Mouse (Mus musculus) MEL-GATA-1-ER (cell line): Measurements from ENCODE around the gene Rnf152.

Experiments used
- DNase-seq: peaks from one replicate; pipeline ENCODE4 v3.0.0-alpha.2; 2012; ENCODE audit warnings: low read depth; ENCODE audit errors: extremely low read depth

Rnf152 gene

DNA sequence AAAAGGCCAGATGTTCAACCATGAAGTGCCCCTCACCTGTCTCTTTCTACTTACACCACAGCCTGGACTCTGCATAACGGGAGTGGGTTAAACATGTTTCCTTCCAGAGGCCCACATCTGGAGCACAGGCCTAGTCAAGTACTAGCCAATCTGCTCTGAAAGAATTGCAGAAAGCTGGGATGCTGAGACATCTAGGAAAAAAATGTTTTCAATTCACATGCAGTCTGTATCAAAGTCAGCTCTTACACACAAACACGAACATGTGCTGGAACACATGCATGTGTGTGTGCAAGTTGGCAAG lies 44.0 kb downstream of the Rnf152 start:
- no peak for DNase-seq

DNA sequence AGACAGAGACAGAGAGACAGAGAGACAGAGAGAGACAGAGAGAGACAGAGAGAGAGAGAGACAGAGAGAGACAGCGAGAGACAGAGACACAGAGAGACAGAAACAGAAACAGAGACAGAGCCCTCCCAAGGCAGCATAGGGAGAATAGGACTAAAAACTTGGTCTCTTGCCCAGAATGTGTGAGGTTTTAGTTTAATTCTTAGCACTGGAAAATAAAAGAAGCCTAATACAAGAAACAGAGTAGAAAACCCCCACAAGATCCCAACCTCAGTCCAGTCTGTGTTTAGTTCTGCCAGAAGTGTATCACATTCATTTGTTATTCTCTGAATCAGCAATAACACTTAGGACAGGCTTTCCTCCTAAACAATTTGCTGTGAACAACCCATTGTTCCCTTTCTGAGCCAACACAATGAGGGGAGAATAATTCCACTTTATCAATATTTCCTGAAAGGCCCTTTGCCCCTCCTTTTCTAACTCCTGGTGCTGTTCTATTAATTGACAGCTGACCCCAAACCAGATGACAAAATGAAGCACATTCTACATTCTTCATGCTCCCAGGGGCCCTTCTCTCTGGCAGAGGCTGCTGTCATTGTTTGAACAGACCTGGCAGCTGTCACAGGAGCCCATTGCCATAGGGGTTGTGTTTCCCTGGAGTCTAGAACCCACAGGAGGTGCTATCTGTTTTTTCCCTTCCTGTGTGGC lies 44.5 kb downstream of the Rnf152 start:
- DNase-seq = no peak

DNA sequence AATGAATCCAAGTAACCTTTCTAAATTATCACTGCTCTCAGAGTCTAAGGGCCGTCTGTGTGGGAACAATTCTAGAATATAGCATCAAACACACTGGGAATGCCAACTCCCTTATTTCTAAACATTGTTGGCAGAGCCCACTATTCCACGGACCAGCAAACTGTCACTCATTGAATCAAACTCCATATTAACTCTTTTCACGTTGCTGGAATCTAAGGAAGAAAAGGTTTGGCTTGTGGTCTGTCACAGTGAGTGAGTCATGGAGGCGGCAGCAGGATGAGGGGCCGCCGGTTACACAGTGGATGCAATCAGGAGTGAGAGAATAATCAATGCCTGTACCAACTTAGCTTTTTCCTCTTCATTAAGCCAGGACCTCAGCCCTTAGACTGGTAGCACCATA lies 54.3 kb downstream of the Rnf152 start:
- no peak for DNase-seq

DNA sequence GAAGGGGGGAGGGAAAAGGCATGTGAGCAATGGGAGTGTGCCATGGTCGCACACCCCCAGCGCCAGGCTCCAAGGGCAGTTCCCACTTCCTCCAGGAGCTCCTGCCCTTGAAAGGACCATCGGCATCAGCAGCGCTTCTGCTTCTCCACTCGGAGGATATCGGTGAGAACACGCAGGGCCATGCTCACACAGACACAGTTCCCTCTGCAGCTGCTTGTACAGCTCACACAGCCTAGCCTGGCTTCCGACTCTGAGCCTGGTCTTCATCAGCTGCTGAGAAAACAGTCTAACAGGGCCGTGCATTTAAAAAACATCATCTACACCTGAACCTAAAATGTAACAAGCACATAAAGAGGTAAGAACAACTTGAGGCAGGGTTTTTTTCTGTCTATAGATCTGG lies 54.7 kb downstream of the Rnf152 start:
- no peak for DNase-seq

DNA sequence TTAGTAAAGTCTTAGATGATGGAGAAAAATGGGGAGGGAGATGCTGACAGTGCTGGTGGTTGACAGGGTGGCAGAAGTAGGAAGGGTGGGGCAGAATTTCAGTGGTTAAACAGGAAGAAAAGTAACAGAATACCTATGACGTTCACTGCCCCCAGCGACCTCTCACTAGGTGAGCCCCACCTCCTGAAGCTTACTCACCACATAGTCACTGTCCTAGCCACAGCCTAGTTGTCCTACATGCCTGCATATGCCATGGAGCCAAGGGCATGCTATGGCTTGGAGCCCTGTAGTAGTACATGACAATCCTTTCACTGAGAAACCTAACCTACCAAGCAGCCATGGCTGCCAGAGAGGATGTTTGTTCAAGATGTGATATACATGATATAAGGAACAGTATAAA lies 64.7 kb downstream of the Rnf152 start:
- DNase-seq = no peak

DNA sequence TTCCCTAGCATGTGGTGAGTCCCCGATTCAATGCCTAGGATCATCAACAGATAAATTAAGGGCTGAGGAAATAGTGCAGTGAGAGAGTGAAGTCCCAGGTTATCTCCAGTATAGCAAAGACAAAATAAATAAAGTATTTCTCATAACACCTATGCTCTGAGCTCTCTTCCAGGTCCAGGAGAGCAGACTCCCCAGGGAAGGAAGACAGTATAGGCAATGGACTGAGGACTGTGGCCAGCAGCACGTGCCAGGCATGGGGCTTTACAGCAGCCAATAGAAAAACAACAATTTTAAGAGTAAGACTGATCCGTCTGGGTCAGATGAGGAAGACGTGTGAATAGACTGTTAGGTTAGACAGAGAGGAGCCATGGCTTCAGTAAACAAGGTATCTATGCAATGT lies 69.0 kb downstream of the Rnf152 start:
- no peak for DNase-seq

DNA sequence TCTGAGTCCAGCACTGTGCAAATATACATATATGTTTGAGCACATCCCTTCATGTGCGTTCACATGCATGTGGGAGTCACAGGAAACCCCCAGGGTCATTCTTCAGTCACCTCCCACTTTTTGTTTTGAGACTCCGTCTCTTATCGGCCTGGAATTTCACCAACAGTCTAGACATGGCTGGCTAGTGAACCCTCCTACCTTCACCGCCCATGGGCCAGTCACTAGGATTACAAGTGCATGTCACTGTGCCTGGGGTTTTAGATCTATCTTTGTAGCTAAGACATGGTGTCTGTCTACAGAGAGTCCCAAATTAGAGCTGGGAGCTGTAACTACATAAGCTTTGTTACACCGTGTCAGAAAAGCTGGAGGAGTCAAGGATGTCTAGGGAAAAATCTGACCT lies 69.6 kb downstream of the Rnf152 start:
- no peak for DNase-seq

DNA sequence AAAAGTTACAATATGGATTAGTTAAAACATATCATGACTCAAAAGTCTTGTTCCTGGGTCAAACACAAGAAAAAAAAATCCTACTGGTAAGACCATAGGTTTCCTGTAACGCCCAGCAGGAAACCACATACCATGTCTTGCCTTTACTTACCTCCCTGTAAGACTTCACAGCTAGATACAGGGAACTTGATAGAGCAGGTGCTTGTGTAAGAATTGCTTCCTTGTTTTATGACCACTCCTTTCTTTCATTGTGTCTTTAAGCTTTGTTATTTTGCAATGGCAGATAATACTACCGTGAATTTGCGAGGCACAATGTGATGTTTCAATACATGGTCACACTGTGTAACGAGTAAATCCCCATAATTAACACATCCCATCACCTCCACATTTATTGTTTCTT lies 71.5 kb downstream of the Rnf152 start:
- no peak for DNase-seq

DNA sequence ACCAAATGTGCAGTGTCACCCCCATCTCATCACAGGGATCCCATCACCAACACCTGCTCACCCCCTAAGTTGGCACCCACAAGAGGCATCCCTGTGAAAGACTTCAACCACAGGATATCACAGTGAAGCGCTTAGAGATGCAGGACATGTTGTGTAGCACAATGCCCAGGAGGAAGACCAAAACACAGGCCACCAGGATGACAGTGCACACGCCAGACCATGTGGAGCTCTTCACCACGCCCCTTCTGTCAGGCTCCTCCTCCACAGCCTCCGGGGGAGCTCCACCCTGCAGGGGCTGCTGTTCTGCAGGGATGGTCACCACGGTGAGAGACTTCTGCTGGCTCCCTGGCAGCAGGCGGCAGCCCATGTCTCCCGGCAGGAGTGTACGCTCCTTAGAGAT lies 72.4 kb downstream of the Rnf152 start:
- no peak for DNase-seq

DNA sequence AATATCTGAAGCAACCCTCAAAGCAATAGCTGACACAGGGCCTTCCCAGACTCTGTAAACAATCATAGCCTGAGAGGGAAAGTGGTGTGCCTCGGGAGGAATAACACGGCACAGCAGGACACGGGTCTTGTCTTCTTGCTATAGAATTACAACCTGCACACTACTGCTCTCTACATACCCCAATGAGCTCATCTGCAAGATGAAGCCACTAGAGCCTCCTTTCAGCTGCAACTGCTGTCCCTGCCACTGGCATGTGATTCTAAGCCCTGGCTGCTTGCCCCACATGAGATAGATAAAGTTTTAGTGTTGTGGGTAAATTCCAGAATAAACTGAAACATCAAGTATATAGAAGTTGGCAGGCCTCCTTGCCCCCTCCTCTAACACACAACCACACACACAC lies 75.2 kb downstream of the Rnf152 start:
- DNase-seq = no peak

DNA sequence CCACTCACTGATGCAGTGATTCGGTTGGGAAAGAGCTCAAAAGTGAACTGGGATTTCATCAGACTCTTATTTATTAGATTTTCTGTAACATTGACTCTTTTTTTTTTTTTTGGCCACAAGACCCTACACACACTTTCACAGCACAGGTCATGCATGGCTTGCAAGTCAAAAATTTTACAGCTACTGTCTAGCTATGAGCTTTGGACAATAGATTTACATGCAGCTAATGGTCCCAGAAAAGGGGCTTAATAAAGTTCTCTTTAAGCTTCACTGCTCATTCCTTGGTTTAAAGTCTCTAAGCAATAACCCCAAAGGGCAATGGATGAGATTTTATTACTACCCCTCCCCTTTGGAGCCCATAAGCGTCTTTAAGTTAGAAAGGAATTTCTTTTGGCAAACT lies 76.3 kb downstream of the Rnf152 start:
- DNase-seq = no peak

DNA sequence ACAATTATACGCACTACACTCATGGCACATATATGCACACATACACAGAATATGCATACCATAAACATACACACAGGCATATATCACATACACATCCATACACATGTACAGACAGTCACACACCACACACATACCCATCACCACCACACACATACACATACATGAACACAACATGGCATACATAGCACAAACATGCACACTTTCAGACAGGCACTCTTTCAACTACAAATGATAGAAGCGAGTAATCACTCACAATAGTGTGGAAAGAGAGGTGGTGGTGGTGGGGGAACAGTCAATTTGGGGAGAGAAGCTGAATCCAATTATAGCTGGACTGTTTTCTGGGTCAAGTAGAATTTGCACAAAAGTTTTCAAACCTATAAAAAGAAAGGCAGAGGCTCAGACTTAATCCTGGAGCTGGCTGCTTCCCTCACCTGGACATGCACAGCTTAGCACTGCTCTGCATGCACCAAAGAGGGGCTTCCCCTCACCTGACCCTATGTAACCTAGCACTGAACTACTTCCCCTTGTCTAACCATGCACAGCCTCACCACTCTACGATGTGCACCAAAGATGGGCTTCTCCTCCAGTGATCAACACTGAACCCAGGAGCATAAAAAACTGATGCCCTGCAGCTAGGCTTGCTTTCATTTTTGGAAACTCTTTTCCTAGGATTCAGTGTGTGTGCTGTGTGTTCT lies 81.9 kb downstream of the Rnf152 start:
- no peak for DNase-seq

DNA sequence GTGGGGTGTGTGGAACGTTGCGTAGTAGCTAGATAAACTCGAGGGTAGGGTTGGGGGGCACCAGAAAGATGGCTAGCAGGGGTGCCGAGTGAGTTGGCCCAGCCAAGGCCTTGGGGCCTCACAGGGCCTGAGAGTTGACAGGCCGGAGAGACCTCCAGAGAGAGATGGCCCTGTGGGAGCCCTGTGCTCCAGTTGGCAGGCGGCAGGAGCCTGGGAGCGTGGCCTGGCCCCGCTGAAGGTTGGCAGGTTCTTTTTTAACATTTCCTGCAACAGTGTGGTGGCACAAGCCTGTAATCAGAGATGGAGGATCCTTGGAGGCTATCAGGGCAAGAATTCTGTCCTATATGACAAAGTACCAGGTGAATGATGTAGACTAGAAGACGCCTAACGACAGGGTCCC lies 85.4 kb downstream of the Rnf152 start:
- DNase-seq = no peak

DNA sequence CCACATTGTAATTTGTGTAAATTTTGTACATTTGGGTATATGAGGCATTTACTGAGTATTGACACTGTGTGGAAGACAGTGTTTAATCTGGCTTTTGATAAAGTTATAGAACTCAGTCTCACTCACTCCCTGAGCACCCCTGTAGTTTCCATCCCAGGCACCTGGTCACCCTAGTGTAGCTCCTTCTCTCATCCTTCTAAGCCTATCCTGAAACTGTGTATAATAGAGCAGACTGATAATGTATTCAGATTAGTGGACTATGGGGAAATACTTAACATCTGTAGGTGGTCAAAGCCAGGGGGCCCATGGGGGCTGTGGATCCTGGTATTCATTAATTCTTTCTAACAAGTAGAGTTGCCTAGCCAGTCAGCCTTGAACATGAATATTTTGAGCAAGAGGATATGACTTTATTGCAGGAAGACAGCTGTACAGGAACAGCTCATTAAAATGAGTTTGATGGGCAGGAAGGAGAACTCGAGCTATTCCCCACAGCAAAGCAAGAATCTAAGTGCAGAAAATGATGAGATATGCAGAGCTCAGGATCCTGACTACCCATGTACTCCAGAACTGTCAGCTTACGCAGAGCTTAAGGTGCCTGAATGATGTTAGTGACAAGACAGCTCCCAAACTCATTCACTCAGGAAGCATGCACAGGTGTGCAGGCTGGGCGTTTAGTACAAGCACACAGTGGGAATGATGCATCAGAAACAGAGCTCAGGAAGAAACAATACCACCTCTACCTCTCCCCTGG lies 93.1 kb downstream of the Rnf152 start:
- no peak for DNase-seq

DNA sequence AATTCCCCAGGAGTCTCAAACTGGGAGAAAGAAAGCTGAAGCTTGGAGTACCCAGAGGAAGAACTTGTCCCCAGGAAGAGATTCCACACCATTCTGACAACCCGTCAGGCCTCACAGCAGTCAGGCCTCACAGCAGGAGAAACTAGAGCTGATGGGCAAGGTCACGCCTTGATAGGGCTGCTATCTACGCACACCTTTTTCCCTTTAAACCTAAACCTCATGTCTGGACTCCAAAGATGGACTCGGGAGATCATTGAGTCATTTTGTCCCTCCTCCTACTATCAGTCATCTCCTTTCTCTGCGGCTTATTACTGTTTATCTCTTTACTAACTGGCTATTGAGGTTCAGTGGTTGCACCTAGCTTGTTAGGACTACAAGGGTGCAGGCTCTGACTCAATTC lies 96.3 kb downstream of the Rnf152 start:
- DNase-seq = no peak

DNA sequence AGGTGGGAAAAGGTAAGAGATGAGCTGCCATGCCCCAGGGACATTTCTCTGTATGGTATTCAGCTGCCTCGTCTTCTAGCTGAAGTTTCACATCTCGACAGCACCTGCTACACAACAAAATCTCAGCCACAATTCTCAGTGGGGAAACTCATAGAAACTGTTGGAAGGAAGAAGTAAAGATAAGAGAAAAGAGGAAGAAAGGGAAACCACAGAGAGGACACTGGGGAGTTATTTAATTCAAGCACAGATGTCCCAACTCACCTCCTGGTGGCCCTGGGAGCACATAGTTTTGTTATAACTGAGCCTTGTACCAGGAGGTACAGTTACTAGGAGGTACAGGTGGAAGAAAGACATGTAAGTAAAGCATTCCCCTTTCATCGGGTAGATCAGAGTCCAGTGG lies 99.3 kb downstream of the Rnf152 start:
- peak; percentile 38 for DNase-seq

DNA sequence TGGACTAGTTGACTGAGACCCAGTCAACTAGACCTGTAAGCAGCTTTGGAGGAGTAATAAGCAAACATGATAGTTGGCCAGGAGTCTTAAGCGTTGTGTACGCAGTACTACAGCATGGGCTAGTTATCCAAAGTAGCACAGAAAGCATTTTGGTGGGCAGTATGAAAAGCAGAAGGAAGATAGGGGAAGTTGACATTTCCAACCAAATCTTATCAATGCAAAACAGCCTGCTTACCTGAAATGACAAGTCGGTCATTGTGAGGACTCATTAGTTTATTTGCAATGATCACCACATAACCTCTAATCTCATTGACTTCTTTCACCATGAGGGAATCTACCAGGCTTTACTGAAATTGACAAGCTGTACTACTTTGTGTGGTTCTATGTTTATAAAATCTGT lies 107.3 kb downstream of the Rnf152 start:
- peak; percentile 39 for DNase-seq

DNA sequence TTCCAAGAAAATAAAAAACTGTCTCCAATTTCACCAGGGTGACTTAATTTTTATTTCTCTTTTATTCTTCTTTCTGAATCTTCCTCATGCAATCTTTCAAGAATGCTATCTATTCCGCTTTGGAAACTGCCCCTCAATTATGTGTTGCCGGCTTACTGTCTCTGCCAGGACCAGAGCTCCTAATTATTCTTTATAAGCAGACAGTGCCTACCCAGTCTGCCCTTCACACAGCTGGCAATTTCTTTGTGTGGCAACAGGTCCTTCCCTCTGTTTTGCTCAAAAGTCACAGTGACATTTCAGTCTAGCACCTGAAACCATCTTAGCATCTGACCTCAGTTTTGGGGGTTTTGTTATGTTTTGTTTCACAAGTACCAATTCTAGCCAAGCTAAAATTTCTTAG lies 109.9 kb downstream of the Rnf152 start:
- DNase-seq = no peak

DNA sequence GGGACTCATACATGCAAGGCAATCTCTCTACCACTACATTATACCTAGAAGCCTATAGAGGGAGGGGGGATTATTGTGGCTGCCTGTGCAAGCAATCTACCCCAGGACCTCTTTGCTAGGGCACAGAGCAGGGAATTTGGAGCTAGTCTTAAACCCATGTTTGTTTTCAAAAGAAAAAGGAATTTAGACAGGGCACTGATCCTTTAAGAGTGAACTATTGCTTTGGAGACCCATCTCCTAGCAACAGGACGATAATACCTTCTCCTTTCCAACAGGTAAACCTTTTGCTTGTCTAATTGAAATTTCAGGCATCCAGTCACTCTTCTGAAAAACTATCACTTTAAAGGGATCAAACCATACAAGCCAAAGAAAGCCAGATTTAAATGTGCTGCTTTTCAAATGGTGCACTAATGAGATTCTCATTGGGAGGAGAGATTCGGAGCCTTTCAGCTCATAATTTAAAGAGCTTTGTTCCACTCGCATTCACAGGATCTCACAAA lies 110.4 kb downstream of the Rnf152 start:
- no peak for DNase-seq

DNA sequence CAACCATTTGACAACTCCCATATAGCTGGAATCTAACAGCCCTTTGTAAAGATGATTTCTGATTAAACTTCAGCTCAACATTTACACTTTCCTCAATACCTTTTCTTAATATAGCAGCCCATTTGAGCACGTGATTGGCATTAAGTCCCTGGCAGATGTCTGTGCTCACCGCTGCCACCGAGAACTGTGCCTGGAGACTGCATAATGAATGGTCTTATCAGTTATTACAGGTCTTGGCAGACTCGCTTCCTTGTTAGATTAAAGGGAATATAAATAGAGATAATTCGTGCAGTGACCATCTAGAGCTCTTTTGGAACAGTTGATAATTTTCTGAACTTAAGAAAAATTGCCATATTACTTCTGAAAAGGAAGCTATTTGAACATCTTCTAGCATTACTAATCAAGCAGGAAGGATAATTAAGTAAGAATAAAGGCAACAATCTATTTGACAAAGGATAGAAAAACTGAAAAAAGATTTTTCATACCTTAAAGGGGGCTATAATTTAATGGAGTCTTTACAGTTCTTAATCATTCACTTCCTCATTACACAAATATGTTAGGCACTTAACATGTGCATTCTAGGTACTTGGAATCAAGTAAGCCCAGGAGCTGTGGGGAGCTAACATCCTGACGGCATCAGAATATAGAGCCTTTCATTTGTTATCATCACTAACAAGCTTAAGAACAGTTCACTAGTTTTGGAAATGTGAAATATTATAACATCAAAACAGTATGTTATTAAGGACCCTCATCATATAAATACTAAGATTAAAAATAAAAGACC lies 113.0 kb downstream of the Rnf152 start:
- no peak for DNase-seq

DNA sequence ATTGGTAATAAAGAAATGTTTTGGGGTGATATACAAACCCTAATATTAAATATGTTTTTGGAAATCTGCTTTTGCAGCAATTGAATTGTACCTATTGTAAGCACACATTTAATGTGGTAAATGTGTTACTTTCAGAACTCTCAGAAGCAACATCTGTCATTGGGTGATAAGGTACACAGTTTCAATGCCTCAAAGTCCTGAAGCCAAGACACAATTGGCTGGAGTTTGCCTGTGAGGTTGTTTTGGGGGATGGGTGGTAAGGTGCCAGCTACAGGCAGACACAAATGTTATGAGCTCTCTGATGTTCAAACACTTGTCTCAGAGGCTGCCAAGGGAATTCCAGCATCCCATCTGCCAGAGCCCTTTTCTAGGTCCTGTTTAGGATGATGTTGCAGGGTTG lies 116.3 kb downstream of the Rnf152 start:
- DNase-seq = no peak
